Mouse (Mus musculus) heart, embryonic 11.5 days (tissue): ENCODE measurements around the gene Col23a1. TPM values are rescaled to one million over a fixed set of nuclear protein-coding genes. Genes with fewer than 3 reads are reported as not detected.

ENCODE experiments used
- ATAC-seq: fragments of 200-750 bp; cut with Nextera tagmentation; replicated peaks from 2 replicates; pipeline ENCODE4 v1.8.0; 2017; ENCODE audit warnings: moderate library complexity; ENCODE audit not compliant: insufficient number of reproducible peaks, low FRiP score, low TSS enrichment
- H3K27ac ChIP-seq: fragments of 300-500 bp; sonication (generic); 2 replicates; pipeline ENCODE4 v1.5.1; 2014; ENCODE audit warnings: mild to moderate bottlenecking, low read depth, low read length
- H3K27me3 ChIP-seq: fragments of 300-500 bp; sonication (generic); 2 replicates; pipeline ENCODE4 v1.6.1; 2014; ENCODE audit warnings: mild to moderate bottlenecking, low read length, mixed read lengths; ENCODE audit not compliant: control insufficient read depth, insufficient read depth
- H3K36me3 ChIP-seq: fragments of 300-500 bp; sonication (generic); 2 replicates; pipeline ENCODE4 v1.6.1; 2014; ENCODE audit warnings: mild to moderate bottlenecking, low read length, moderate library complexity, mixed read lengths; ENCODE audit not compliant: control insufficient read depth, insufficient read depth
- H3K4me1 ChIP-seq: fragments of 300-500 bp; sonication (generic); 2 replicates; pipeline ENCODE4 v1.6.1; 2014; ENCODE audit warnings: low read length; ENCODE audit not compliant: control insufficient read depth, insufficient read depth
- H3K4me2 ChIP-seq: fragments of 300-500 bp; sonication (generic); 2 replicates; pipeline ENCODE4 v1.6.1; 2014; ENCODE audit warnings: mild to moderate bottlenecking, moderate library complexity
- H3K4me3 ChIP-seq: fragments of 300-500 bp; sonication (generic); 2 replicates; pipeline ENCODE4 v1.5.1; 2014; ENCODE audit warnings: low read depth, low read length
- H3K9ac ChIP-seq: fragments of 300-500 bp; sonication (generic); 2 replicates; pipeline ENCODE4 v1.6.1; 2014; ENCODE audit warnings: mild to moderate bottlenecking, low read depth, low read length, moderate library complexity
- H3K9me3 ChIP-seq: fragments of 300-500 bp; sonication (generic); replicated peaks from 2 replicates; pipeline ENCODE4 v1.6.1; 2016; ENCODE audit warnings: low read length; ENCODE audit not compliant: control insufficient read depth
- WGBS: fragments of 180-500 bp; shearing (Covaris S2); extraction: QIAGEN DNeasy Blood & Tissue Kit; methylation state at CpG from one replicate; pipeline ENCODE4 v1.1.7; 2014; ENCODE audit not compliant: insufficient replicate concordance; 5-methylcytosine and 5-hydroxymethylcytosine counted together
- polyA plus RNA-seq: library from polyadenylated mRNA; unstranded; fragments of >200 nt; fragmentation: Nextera tagmentation; extraction: Ambion mirVana; gene quantifications from 2 replicates; pipeline ENCODE4 v1.2.1, GENCODE M21; 2014

Gene Col23a1
- polyA plus RNA-seq, 1 experiment from 2014 or later: 10.3 TPM

GRCm38 (mm10) chr11:51451925-51452324, 162.2 kb downstream of the Col23a1 start:
- no peak overlapping the region for H3K4me2 ChIP-seq
- H3K27ac ChIP-seq: no peak overlapping the region
- no peak overlapping the region for H3K4me3 ChIP-seq
- no peak overlapping the region for H3K9ac ChIP-seq
- no peaks in the 10 kb centered on the region for H3K36me3 ChIP-seq
- peaks cover 43% of the 10 kb centered on the region for H3K27me3 ChIP-seq
- no peak for ATAC-seq
- WGBS: 64% methylated on average over 7 of the region's 7 CpGs
- no peaks in the 10 kb centered on the region for H3K9me3 ChIP-seq
- H3K4me1 ChIP-seq: no peaks in the 10 kb centered on the region

- Histone ChIP-seq H3K27ac (no peak overlapping the region), H3K4me1 (peaks cover 4% of the 10 kb centered on the region), H3K9me3 (no peaks in the 10 kb centered on the region), H3K9ac (no peak overlapping the region), H3K4me2 (no peak overlapping the region), H3K4me3 (no peak overlapping the region), H3K27me3 (peaks cover 48% of the 10 kb centered on the region), H3K36me3 (no peaks in the 10 kb centered on the region)
- ATAC-seq: no peak
- WGBS: 89% methylated on average over 9 of the region's 9 CpGs
Measured at GRCm38 (mm10) chr11:51453742-51454141, 164.0 kb downstream of the Col23a1 start.

- H3K4me2 ChIP-seq: no peak overlapping the region
- H3K9me3 ChIP-seq: no peaks in the 10 kb centered on the region
- H3K4me3 ChIP-seq: no peak overlapping the region
- no peaks in the 10 kb centered on the region for H3K36me3 ChIP-seq
- peaks cover 48% of the 10 kb centered on the region for H3K27me3 ChIP-seq
- peaks cover 12% of the 10 kb centered on the region for H3K4me1 ChIP-seq
- no peak for ATAC-seq
- no peak overlapping the region for H3K27ac ChIP-seq
- H3K9ac ChIP-seq: no peak overlapping the region
Measured at GRCm38 (mm10) chr11:51455501-51455900, 165.8 kb downstream of the Col23a1 start.

GRCm38 (mm10) chr11:51457624-51458023, 167.9 kb downstream of the Col23a1 start:
- Histone ChIP-seq H3K4me1 (peaks cover 12% of the 10 kb centered on the region), H3K4me2 (no peak overlapping the region), H3K9me3 (no peaks in the 10 kb centered on the region), H3K4me3 (no peak overlapping the region), H3K36me3 (no peaks in the 10 kb centered on the region), H3K27me3 (peaks cover 52% of the 10 kb centered on the region), H3K9ac (no peak overlapping the region), H3K27ac (no peak overlapping the region)
- 56% methylated on average over 5 of the region's 5 CpGs for WGBS
- ATAC-seq: no peak

- Histone ChIP-seq H3K4me1 (peaks cover 12% of the 10 kb centered on the region), H3K27ac (no peak overlapping the region), H3K9ac (no peak overlapping the region), H3K36me3 (no peaks in the 10 kb centered on the region), H3K27me3 (peaks cover 53% of the 10 kb centered on the region), H3K9me3 (no peaks in the 10 kb centered on the region), H3K4me3 (no peak overlapping the region), H3K4me2 (no peak overlapping the region)
- peak; percentile 45; the same call in 1 of the 2 replicates for ATAC-seq
- WGBS: 10% methylated on average over 4 of the region's 4 CpGs
Measured at GRCm38 (mm10) chr11:51458649-51459048, 168.9 kb downstream of the Col23a1 start.

- Histone ChIP-seq H3K27ac (no peak overlapping the region), H3K4me3 (no peak overlapping the region), H3K36me3 (no peaks in the 10 kb centered on the region), H3K4me1 (peaks cover 12% of the 10 kb centered on the region), H3K4me2 (no peak overlapping the region), H3K9me3 (no peaks in the 10 kb centered on the region), H3K9ac (no peak overlapping the region), H3K27me3 (peaks cover 52% of the 10 kb centered on the region)
- peak; percentile 58; the same call in 1 of the 2 replicates for ATAC-seq
- WGBS: 57% methylated on average over 8 of the region's 8 CpGs
Measured at GRCm38 (mm10) chr11:51459569-51460043, 169.9 kb downstream of the Col23a1 start.

- Histone ChIP-seq H3K4me2 (peak overlapping the region; percentile 35), H3K4me1 (peaks cover 30% of the 10 kb centered on the region), H3K27ac (no peak overlapping the region), H3K27me3 (peaks cover 42% of the 10 kb centered on the region), H3K9ac (0 out of 2 replicates have a peak overlapping the region, but pooled peaks have one; percentile 16), H3K4me3 (no peak overlapping the region), H3K36me3 (no peaks in the 10 kb centered on the region), H3K9me3 (no peaks in the 10 kb centered on the region)
- WGBS: 34% methylated on average over 6 of the region's 6 CpGs
- no peak for ATAC-seq
Measured at GRCm38 (mm10) chr11:51468737-51469136, 179.0 kb downstream of the Col23a1 start.

- peak overlapping the region; percentile 35 for H3K4me2 ChIP-seq
Measured at GRCm38 (mm10) chr11:51469341-51469831, 179.7 kb downstream of the Col23a1 start.

More at GRCm38 (mm10) chr11:51469341-51469831, 179.7 kb downstream of the Col23a1 start:
- Histone ChIP-seq H3K27ac (0 out of 2 replicates have a peak overlapping the region, but pooled peaks have one; percentile 22), H3K27me3 (peaks cover 36% of the 10 kb centered on the region), H3K9me3 (no peaks in the 10 kb centered on the region), H3K4me1 (peaks cover 30% of the 10 kb centered on the region), H3K4me3 (no peak overlapping the region), H3K36me3 (no peaks in the 10 kb centered on the region), H3K9ac (0 out of 2 replicates have a peak overlapping the region, but pooled peaks have one; percentile 16)
- WGBS: 28% methylated on average over 13 of the region's 13 CpGs
- ATAC-seq: no peak
